24 mouse cellular contexts compared by ENCODE assay signal in genomic region chr8:34756916-34757315, GRCm38 (mm10).
DNase-seq lines count a peak whose midpoint lies in the region; ATAC-seq lines count a peak whose summit lies in the region.
"Had no signal": no experiment of that assay in that cellular context is flagged by ENCODE, and none has a peak within 500 bp of the region (broad histone marks: within the 10 kb centered on the region; RNA-seq: fewer than 3 reads in every experiment).

No protein-coding gene starts in this region.

- peak; percentile 29 for ATAC-seq in activated CD4-positive, CD25-positive, alpha-beta regulatory T cell, adult 4 months
- peak; percentile 34 for ATAC-seq in inflammation-experienced regulatory T-cells, adult 6 months
- ATAC-seq: forebrain, embryonic 14.5 days; forebrain, postnatal 0 days; hindbrain, postnatal 0 days; intestine, embryonic 15.5 days had no signal

- DNase-seq in 416B (ENCODE audit: low read depth) = peak; percentile 71
- DNase-seq in CD4-positive, CD25-positive, alpha-beta regulatory T cell, adult 2 months (ENCODE audit: low read depth, low spot score) = peak; percentile 51
- no peak for DNase-seq in adrenal gland, postnatal 14 days
- no peak for DNase-seq in cerebellum, postnatal 10 days
- DNase-seq in embryo, embryonic 10 days (ENCODE audit: low spot score) = no peak
- DNase-seq: adrenal gland, adult 8-10 months; adrenal gland, postnatal 36 days; B cell, adult 2 months; cerebellum, adult 11-12 months; cerebellum, adult 8-10 months; cerebellum, postnatal 14 days; forebrain, postnatal 0 days; gastrocnemius, adult 2 months; gastrocnemius, postnatal 14 days; heart, adult 18-20 months; heart, postnatal 10 days; heart, postnatal 36 days; kidney, adult 11 months; kidney, adult 8-10 months had no signal

Comparison
In these comparisons a context has a peak if more than half of its experiments do, and no peak if none do; other contexts are left out.
1. DNase-seq: peak in 416B (single experiment) and CD4-positive, CD25-positive, alpha-beta regulatory T cell, adult 2 months (single experiment); none in adrenal gland, postnatal 14 days (single experiment), cerebellum, postnatal 10 days (0 of 2) and embryo, embryonic 10 days (single experiment).